Mouse (Mus musculus) hematopoietic stem cell, adult 5-6 weeks (primary cell): ENCODE measurements around the gene Dnajb3. TPM values are rescaled to one million over a fixed set of nuclear protein-coding genes. Genes with fewer than 3 reads are reported as not detected.
"Not testable (repeated sequence)": the region's sequence is repeated elsewhere in the genome, so short reads cannot be mapped to it uniquely, and the experiment has no call there.

Experiments
- ATAC-seq, 2 experiments: fragments of 125-278 bp in 1 of 2; replicated peaks in 1 of 2; 2 replicates each; pipeline ENCODE4 v1.8.0; 2016 to 2017; ENCODE audit warnings: inconsistent platforms in 2 of 2, mild to moderate bottlenecking in 2 of 2, moderate number of reproducible peaks in 2 of 2, low read depth in 1 of 2, moderate TSS enrichment in 1 of 2; ENCODE audit not compliant: low FRiP score in 2 of 2, poor library complexity in 2 of 2, severe bottlenecking in 2 of 2, insufficient read depth in 1 of 2, low TSS enrichment in 1 of 2
- total RNA-seq: library from RNA; stranded (forward); fragments of 172-1452, 232-1000 nt; gene quantifications from 2 replicates; pipeline ENCODE4 v1.2.3, GENCODE M21; 2017

Gene Dnajb3
- total RNA-seq, 1 experiment from 2014 or later = not detected

GRCm38 (mm10) chr1:88197443-88197842 is 8.1 kb downstream of the Dnajb3 start:
- ATAC-seq = no peak

GRCm38 (mm10) chr1:88195687-88196086 is 9.9 kb downstream of the Dnajb3 start:
- ATAC-seq = no peak

GRCm38 (mm10) chr1:88192136-88192535 is 13.4 kb downstream of the Dnajb3 start:
- no peak for ATAC-seq

- ATAC-seq = no peak
Measured at GRCm38 (mm10) chr1:88186325-88186935, 19.2 kb downstream of the Dnajb3 start.

- no peak for ATAC-seq
Measured at GRCm38 (mm10) chr1:88179657-88180056, 25.9 kb downstream of the Dnajb3 start.

DNA sequence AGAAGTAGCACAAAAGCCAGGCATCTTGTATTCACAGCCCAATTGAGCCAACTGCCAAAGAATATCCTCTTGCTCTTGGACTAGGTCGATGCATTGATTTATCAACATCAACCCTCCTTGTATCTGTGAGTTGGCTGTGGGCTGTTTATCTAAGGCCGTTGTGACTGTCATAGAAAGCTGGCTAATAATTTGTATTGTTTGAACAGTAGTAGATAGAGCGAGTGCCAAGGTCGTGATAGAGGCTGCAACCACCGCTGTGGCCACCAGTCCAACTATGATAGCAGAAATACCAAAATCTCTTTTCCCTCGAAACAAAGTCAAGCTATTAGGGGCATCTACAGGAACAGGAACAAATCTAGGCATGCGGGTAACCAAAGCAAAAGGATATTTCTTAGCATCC is 33.4 kb downstream of the Dnajb3 start:
- not testable (repeated sequence) for ATAC-seq

DNA sequence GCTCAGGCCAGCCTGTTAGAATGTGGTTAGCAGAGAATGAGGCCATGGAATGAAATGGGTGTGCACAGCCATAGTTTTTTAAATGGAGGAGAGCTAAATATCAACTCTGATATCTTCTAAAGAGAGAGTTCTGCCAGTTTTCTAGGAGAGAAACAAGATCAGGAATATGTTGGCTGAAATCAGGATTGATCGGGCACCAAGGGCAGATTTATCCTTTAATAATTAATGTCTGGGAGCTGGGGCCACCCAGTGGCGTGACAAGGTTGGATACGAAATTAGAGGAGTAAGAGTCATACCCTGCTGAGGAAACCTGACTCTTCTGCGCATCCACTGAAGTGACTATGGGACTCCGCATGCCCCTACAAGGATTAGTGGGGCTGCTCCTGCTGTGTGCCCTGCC is 39.9 kb downstream of the Dnajb3 start, which contains the start of gene Ugt1a5:
TSS of gene Ugt1a5 (plus strand) at position 302 of the 400 bp plus-strand sequence.
- ATAC-seq = no peak

DNA sequence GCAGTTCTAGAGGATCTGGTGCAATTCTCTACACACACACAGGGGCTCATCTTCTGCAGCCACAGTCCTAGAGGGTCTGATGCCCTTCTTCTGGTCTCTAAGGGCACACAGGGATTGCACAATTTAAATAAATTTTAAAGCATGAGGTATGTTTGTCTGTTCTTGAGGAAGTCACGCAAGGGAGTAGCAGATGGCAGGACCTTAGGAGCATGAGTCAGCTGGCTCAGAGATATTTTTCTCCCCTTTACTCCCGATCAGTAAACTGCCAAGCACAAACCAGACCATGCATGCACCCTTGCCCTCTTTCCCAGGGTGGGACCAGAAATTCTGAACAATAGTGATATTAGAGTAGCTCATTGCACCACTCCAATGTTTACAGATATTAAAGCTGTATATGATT is 47.2 kb downstream of the Dnajb3 start:
- no peak for ATAC-seq

Other genes with a start within 250 kb of the Dnajb3 start
- 24.8 and 31.1 TPM in 2 replicates for gene Usp40, start 197.2 kb downstream of the Dnajb3 start, total RNA-seq
- gene Ugt1a10, start 150.4 kb downstream of the Dnajb3 start, total RNA-seq = not detected in 2 replicates
- not detected in 2 replicates for gene Ugt1a9, start 135.0 kb downstream of the Dnajb3 start, total RNA-seq
- gene Ugt1a8, start 118.0 kb downstream of the Dnajb3 start, total RNA-seq = not detected in 2 replicates
- 42.9 and 52.3 TPM in 2 replicates for gene Ugt1a7c, start 110.7 kb downstream of the Dnajb3 start, total RNA-seq
- 0.63 TPM in 1 of 2 replicates, not detected in the other for gene Ugt1a6b, start 102.5 kb downstream of the Dnajb3 start, total RNA-seq
- 1.4 and 5.3 TPM in 2 replicates for gene Ugt1a6a, start 71.0 kb downstream of the Dnajb3 start, total RNA-seq
- 0.25 and 0.65 TPM in 2 replicates for gene Ugt1a5, start 39.8 kb downstream of the Dnajb3 start, total RNA-seq
- 0.25 TPM in 1 of 2 replicates, not detected in the other for gene Ugt1a2, start 5.2 kb downstream of the Dnajb3 start, total RNA-seq
- gene Ugt1a1, start 6.2 kb upstream of the Dnajb3 start, total RNA-seq = not detected in 2 replicates
- 0.05 and 0.44 TPM in 2 replicates for gene Mroh2a, start 21.2 kb upstream of the Dnajb3 start, total RNA-seq
- gene Hjurp, start 71.9 kb upstream of the Dnajb3 start, total RNA-seq = 206 and 220 TPM in 2 replicates
- gene Trpm8, start 71.9 kb upstream of the Dnajb3 start, total RNA-seq = not detected in 2 replicates
- not detected in 2 replicates for gene Spp2, start 201.2 kb upstream of the Dnajb3 start, total RNA-seq